Mouse (Mus musculus): ENCODE results near the gene Ccdc186. TPM values are rescaled to one million over a fixed set of nuclear protein-coding genes. Genes with fewer than 3 reads are reported as not detected.

Ccdc186 gene
- 17.4 and 18.7 TPM in 2 replicates for polyA plus RNA-seq (2015; fragmentation: Nextera tagmentation; extraction: Ambion mirVana)

- peak within 1 kb of the TSS; percentile 68 for H3K4me2 ChIP-seq (ENCODE audit: low read depth, low read length)
- under 1% methylated on average over 79 of the region's 79 CpGs for WGBS
- H3K4me1 ChIP-seq (ENCODE audit: control insufficient read depth, insufficient read depth, low read length) = peaks cover 38% of the 10 kb centered on the region
- H3K36me3 ChIP-seq (ENCODE audit: control insufficient read depth, insufficient read depth) = no peaks in the 10 kb centered on the region
- H3K27ac ChIP-seq (ENCODE audit: low read length) = peak within 1 kb of the TSS; percentile 85
- H3K9ac ChIP-seq (ENCODE audit: low read length) = peak within 1 kb of the TSS; percentile 98
- H3K4me3 ChIP-seq (ENCODE audit: low read length) = peak within 1 kb of the TSS; percentile 90
- peak; percentile 96 for ATAC-seq (replicated peaks; ENCODE audit: extremely low read depth, insufficient read depth, low FRiP score)
- H3K9me3 ChIP-seq (replicated peaks; ENCODE audit: control insufficient read depth, low read length) = no peaks in the 10 kb centered on the region
- H3K27me3 ChIP-seq (ENCODE audit: control insufficient read depth, insufficient read depth, low read length) = peaks cover 4% of the 10 kb centered on the region
Observed at GRCm38 (mm10) chr19:56821798-56822447, at the start of gene Ccdc186. Ccdc186 (minus strand) TSS chr19:56822190.

- Histone ChIP-seq H3K9me3 (replicated peaks; ENCODE audit: control insufficient read depth, low read length) (no peaks in the 10 kb centered on the region), H3K27ac (ENCODE audit: low read length) (no peak overlapping the region)
Observed at GRCm38 (mm10) chr19:56867701-56868100, 45.7 kb upstream of the Ccdc186 start.

GRCm38 (mm10) chr19:56856455-56856854 is 34.5 kb upstream of the Ccdc186 start:
- no peaks in the 10 kb centered on the region for H3K4me1 ChIP-seq (ENCODE audit: control insufficient read depth, insufficient read depth, low read length)
- ATAC-seq (replicated peaks; ENCODE audit: extremely low read depth, insufficient read depth, low FRiP score) = peak; percentile 58
- H3K27ac ChIP-seq (ENCODE audit: low read length) = no peak overlapping the region
- 25% methylated on average over 5 of the region's 5 CpGs for WGBS
- H3K9ac ChIP-seq (ENCODE audit: low read length) = no peak overlapping the region
- H3K4me2 ChIP-seq (ENCODE audit: low read depth, low read length) = no peak overlapping the region
- H3K4me3 ChIP-seq (ENCODE audit: low read length) = no peak overlapping the region
- H3K36me3 ChIP-seq (ENCODE audit: control insufficient read depth, insufficient read depth) = no peaks in the 10 kb centered on the region
- H3K27me3 ChIP-seq (ENCODE audit: control insufficient read depth, insufficient read depth, low read length) = no peaks in the 10 kb centered on the region
- H3K9me3 ChIP-seq (replicated peaks; ENCODE audit: control insufficient read depth, low read length) = no peaks in the 10 kb centered on the region; the same call in 1 of the 2 replicates

More at GRCm38 (mm10) chr19:56867701-56868100, 45.7 kb upstream of the Ccdc186 start:
- no peak overlapping the region for H3K9ac ChIP-seq (ENCODE audit: low read length)
- H3K4me3 ChIP-seq (ENCODE audit: low read length) = no peak overlapping the region
- peaks cover 14% of the 10 kb centered on the region for H3K27me3 ChIP-seq (ENCODE audit: control insufficient read depth, insufficient read depth, low read length)
- no peak overlapping the region for H3K4me2 ChIP-seq (ENCODE audit: low read depth, low read length)
- WGBS = 58% methylated on average over 4 of the region's 4 CpGs
- ATAC-seq (replicated peaks; ENCODE audit: extremely low read depth, insufficient read depth, low FRiP score) = no peak
- no peaks in the 10 kb centered on the region for H3K36me3 ChIP-seq (ENCODE audit: control insufficient read depth, insufficient read depth)
- H3K4me1 ChIP-seq (ENCODE audit: control insufficient read depth, insufficient read depth, low read length) = no peaks in the 10 kb centered on the region

- Histone ChIP-seq H3K4me1 (ENCODE audit: control insufficient read depth, insufficient read depth, low read length) (no peaks in the 10 kb centered on the region), H3K4me2 (ENCODE audit: low read depth, low read length) (no peak overlapping the region), H3K4me3 (ENCODE audit: low read length) (no peak overlapping the region), H3K36me3 (ENCODE audit: control insufficient read depth, insufficient read depth) (no peaks in the 10 kb centered on the region), H3K9ac (ENCODE audit: low read length) (no peak overlapping the region), H3K27ac (ENCODE audit: low read length) (no peak overlapping the region), H3K27me3 (ENCODE audit: control insufficient read depth, insufficient read depth, low read length) (no peaks in the 10 kb centered on the region), H3K9me3 (replicated peaks; ENCODE audit: control insufficient read depth, low read length) (no peaks in the 10 kb centered on the region; the same call in 1 of the 2 replicates)
- ATAC-seq (replicated peaks; ENCODE audit: extremely low read depth, insufficient read depth, low FRiP score) = no peak
Observed at GRCm38 (mm10) chr19:56852590-56852989, 30.6 kb upstream of the Ccdc186 start.

GRCm38 (mm10) chr19:56842974-56843373 is 21.0 kb upstream of the Ccdc186 start:
- Histone ChIP-seq H3K4me3 (ENCODE audit: low read length) (no peak overlapping the region), H3K4me1 (ENCODE audit: control insufficient read depth, insufficient read depth, low read length) (no peaks in the 10 kb centered on the region), H3K27ac (ENCODE audit: low read length) (no peak overlapping the region), H3K9ac (ENCODE audit: low read length) (no peak overlapping the region), H3K4me2 (ENCODE audit: low read depth, low read length) (no peak overlapping the region), H3K27me3 (ENCODE audit: control insufficient read depth, insufficient read depth, low read length) (no peaks in the 10 kb centered on the region), H3K36me3 (ENCODE audit: control insufficient read depth, insufficient read depth) (no peaks in the 10 kb centered on the region), H3K9me3 (replicated peaks; ENCODE audit: control insufficient read depth, low read length) (peaks cover 4% of the 10 kb centered on the region; the same call in 1 of the 2 replicates)
- no peak for ATAC-seq (replicated peaks; ENCODE audit: extremely low read depth, insufficient read depth, low FRiP score)
- WGBS = 68% methylated on average over 12 of the region's 12 CpGs

GRCm38 (mm10) chr19:56838942-56839706 is 17.1 kb upstream of the Ccdc186 start:
- no peaks in the 10 kb centered on the region for H3K27me3 ChIP-seq (ENCODE audit: control insufficient read depth, insufficient read depth, low read length)
- H3K4me1 ChIP-seq (ENCODE audit: control insufficient read depth, insufficient read depth, low read length) = no peaks in the 10 kb centered on the region
- no peak overlapping the region for H3K27ac ChIP-seq (ENCODE audit: low read length)
- H3K4me3 ChIP-seq (ENCODE audit: low read length) = no peak overlapping the region
- H3K9ac ChIP-seq (ENCODE audit: low read length) = no peak overlapping the region
- 76% methylated on average over 17 of the region's 17 CpGs for WGBS
- H3K36me3 ChIP-seq (ENCODE audit: control insufficient read depth, insufficient read depth) = no peaks in the 10 kb centered on the region
- no peak overlapping the region for H3K4me2 ChIP-seq (ENCODE audit: low read depth, low read length)
- ATAC-seq (replicated peaks; ENCODE audit: extremely low read depth, insufficient read depth, low FRiP score) = no peak
- H3K9me3 ChIP-seq (replicated peaks; ENCODE audit: control insufficient read depth, low read length) = no peaks in the 10 kb centered on the region

- H3K9me3 ChIP-seq (replicated peaks; ENCODE audit: control insufficient read depth, low read length) = no peaks in the 10 kb centered on the region
- H3K36me3 ChIP-seq (ENCODE audit: control insufficient read depth, insufficient read depth) = no peaks in the 10 kb centered on the region
- no peaks in the 10 kb centered on the region for H3K4me1 ChIP-seq (ENCODE audit: control insufficient read depth, insufficient read depth, low read length)
- WGBS = 55% methylated on average over 9 of the region's 9 CpGs
- no peak overlapping the region for H3K4me3 ChIP-seq (ENCODE audit: low read length)
- H3K4me2 ChIP-seq (ENCODE audit: low read depth, low read length) = no peak overlapping the region
- ATAC-seq (replicated peaks; ENCODE audit: extremely low read depth, insufficient read depth, low FRiP score) = no peak
- no peak overlapping the region for H3K27ac ChIP-seq (ENCODE audit: low read length)
- H3K9ac ChIP-seq (ENCODE audit: low read length) = no peak overlapping the region
- no peaks in the 10 kb centered on the region for H3K27me3 ChIP-seq (ENCODE audit: control insufficient read depth, insufficient read depth, low read length)
Observed at GRCm38 (mm10) chr19:56835340-56835739, 13.3 kb upstream of the Ccdc186 start.

GRCm38 (mm10) chr19:56830163-56830562 is 8.2 kb upstream of the Ccdc186 start:
- Histone ChIP-seq H3K4me2 (ENCODE audit: low read depth, low read length) (no peak overlapping the region), H3K27ac (ENCODE audit: low read length) (no peak overlapping the region), H3K4me1 (ENCODE audit: control insufficient read depth, insufficient read depth, low read length) (no peaks in the 10 kb centered on the region), H3K9ac (ENCODE audit: low read length) (no peak overlapping the region), H3K36me3 (ENCODE audit: control insufficient read depth, insufficient read depth) (no peaks in the 10 kb centered on the region), H3K4me3 (ENCODE audit: low read length) (no peak overlapping the region), H3K9me3 (replicated peaks; ENCODE audit: control insufficient read depth, low read length) (no peaks in the 10 kb centered on the region), H3K27me3 (ENCODE audit: control insufficient read depth, insufficient read depth, low read length) (peaks cover 4% of the 10 kb centered on the region; the same call in 1 of the 2 replicates)
- ATAC-seq (replicated peaks; ENCODE audit: extremely low read depth, insufficient read depth, low FRiP score) = no peak
- 83% methylated on average over 4 of the region's 4 CpGs for WGBS

GRCm38 (mm10) chr19:56829267-56829666 is 7.3 kb upstream of the Ccdc186 start:
- 88% methylated on average over 9 of the region's 9 CpGs for WGBS
- peaks cover 4% of the 10 kb centered on the region for H3K27me3 ChIP-seq (ENCODE audit: control insufficient read depth, insufficient read depth, low read length)
- no peaks in the 10 kb centered on the region for H3K36me3 ChIP-seq (ENCODE audit: control insufficient read depth, insufficient read depth)
- H3K4me3 ChIP-seq (ENCODE audit: low read length) = no peak overlapping the region
- ATAC-seq (replicated peaks; ENCODE audit: extremely low read depth, insufficient read depth, low FRiP score) = no peak
- no peaks in the 10 kb centered on the region for H3K9me3 ChIP-seq (replicated peaks; ENCODE audit: control insufficient read depth, low read length)
- H3K9ac ChIP-seq (ENCODE audit: low read length) = no peak overlapping the region
- H3K27ac ChIP-seq (ENCODE audit: low read length) = no peak overlapping the region
- H3K4me1 ChIP-seq (ENCODE audit: control insufficient read depth, insufficient read depth, low read length) = no peaks in the 10 kb centered on the region
- no peak overlapping the region for H3K4me2 ChIP-seq (ENCODE audit: low read depth, low read length)
